Mouse (Mus musculus) small intestine, adult 2 months (tissue): ENCODE measurements around the gene Dok4.

Experiments
- CTCF ChIP-seq: fragments of 200-500 bp; IDR thresholded peaks from 2 replicates; pipeline ENCODE4 v1.5.1; 2012; ENCODE audit warnings: low read depth, mild to moderate bottlenecking, control low read depth, inconsistent platforms, low read length, moderate library complexity, mixed read lengths; ENCODE audit not compliant: insufficient replicate concordance, insufficient read length; ENCODE audit errors: extremely low read depth
- POLR2A ChIP-seq: fragments of 200-500 bp; IDR thresholded peaks from 2 replicates; pipeline ENCODE4 v1.6.1; 2012; ENCODE audit warnings: low read depth, mild to moderate bottlenecking, control low read depth, inconsistent platforms, low read length, moderate library complexity

- TF ChIP-seq CTCF (no peak), POLR2A (no peak)
These were observed 40.3 kb upstream of the Dok4 start for GRCm38 (mm10) chr8:94916311-94916959.
